Mouse (Mus musculus): ENCODE results near the gene Fndc3b. TPM values are rescaled to one million over a fixed set of nuclear protein-coding genes. Genes with fewer than 3 reads are reported as not detected.

Gene Fndc3b
- total RNA-seq, 4 experiments from 2014 or later, result 9.2 to 12.6 (median 11.2) TPM

DNA sequence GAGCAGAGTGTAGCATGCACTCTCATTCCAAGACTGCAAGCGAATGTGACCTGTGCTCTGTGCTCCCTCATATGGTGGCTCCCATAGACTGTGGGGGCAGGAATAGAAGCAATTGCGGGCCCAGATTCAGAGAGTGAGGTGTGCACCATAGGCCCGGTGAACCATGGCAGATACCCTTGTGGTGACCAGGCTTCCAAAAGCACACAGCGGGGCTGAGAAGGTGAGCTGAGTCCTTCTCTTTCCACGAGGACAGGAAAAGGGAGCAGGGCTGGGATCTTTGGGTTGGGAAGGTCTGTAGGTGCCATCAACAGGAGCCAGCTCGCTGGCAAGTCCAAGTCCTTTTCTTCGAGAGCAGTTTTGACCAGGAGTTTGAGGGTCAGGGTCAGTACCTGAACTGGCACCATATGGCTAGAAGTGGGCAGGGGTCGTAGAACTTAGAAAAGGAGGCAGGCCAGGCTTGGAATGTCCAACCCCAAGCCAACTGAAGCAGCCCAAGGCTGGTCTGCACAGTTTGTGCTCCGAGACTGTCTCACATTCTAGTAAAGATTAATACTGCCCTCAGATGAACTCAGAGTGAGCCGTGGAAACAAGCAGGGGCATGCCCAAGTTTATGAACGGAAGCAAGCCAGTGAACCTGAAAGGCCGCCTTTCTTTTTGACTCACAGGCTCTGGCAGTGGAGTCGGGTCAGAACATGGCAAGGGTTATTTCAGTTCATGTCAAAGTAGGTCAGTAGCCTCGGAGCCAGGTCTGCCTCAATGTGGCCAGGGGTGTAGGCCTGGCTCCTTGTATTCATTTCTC lies 237.1 kb downstream of the Fndc3b start:
- DNase-seq (ENCODE audit: low spot score in 2 of 2), result peak in 1 of 2 experiments; percentile 22

DNA sequence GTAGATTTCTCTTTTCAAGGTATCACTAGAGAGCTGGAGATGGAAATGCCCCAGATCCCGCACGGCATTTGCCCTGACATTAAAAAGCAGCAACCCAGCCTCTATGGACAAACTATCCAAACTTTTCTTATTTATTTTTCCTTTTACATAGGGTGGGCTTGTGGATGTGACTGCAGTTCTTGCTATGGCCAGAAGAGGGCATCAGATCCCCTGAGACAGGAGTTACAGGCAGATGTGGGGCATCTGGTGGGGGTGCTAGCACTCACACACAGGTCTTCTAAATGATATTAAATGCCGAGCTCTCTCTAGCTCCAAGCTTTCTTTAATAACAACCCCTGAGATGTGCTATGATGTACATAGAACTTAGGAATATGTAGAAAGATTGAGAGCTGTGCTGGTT lies 238.3 kb downstream of the Fndc3b start:
- no peak for DNase-seq (ENCODE audit: low spot score in 2 of 2)

DNA sequence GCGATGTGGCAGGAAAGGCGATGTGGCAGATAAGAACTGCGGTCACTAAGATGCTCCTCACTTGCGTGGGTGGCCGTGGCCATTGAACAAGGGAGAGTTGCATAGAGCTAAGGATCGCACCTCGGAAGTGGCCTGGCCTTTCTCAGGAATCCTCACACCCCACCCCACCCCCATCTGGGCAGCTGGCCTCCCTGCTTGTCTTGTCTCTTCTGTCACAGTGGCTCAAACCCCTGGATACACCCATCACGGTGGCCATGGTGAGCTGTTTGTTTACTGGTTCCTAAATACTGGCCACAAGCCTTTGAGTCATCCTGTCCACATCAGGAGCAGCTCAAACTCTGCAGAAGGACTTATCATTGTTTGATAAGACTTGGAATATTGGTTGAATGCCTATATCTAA lies 240.3 kb downstream of the Fndc3b start:
- DNase-seq (ENCODE audit: low spot score in 2 of 2), result no peak

DNA sequence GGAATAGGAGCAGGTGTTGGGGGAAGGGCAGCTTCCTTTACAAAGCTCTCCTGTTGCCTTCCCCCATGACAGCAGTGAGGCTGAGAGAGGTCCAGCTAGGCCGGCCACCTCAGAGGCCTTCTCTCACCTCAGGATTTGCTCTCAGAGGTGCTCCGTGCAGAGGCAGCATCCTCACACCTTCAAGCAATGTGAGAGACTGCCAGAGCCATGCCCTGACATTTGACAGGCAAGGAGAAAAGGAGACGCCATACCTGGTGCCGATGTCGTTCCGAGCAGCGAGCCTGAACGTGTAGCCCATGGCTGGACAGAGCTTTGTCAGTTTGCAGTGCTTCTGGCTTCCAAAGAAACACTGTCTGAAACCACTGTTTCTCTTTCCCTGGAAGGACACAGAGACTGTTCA lies 241.1 kb downstream of the Fndc3b start:
- no peak for DNase-seq (ENCODE audit: low spot score in 2 of 2)

DNA sequence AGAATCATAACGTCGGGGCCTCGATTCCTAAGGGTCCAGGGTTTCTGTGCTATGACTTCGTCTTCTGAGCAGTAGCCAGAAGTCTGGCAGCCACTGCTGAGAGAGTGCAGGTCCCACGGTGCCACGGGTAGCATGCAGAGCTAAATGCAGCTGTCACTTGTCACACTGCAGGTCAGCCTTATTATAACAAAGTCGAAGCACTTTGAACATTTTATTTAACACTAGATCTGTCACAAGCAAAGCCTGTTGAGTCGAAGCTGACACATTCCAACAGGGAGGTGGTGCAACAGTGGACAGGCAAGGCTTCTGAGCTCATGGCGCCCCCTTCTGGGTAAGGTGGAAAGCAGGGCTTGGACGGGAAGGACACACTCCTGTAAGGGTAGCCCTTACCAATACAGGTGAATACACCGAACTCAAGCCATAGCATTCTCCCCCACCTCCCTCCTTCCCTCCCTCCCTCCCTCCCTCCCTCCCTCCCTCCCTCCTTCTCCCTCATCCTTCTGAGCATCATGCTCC lies 243.5 kb downstream of the Fndc3b start:
- DNase-seq (ENCODE audit: low spot score in 2 of 2), result no peak

DNA sequence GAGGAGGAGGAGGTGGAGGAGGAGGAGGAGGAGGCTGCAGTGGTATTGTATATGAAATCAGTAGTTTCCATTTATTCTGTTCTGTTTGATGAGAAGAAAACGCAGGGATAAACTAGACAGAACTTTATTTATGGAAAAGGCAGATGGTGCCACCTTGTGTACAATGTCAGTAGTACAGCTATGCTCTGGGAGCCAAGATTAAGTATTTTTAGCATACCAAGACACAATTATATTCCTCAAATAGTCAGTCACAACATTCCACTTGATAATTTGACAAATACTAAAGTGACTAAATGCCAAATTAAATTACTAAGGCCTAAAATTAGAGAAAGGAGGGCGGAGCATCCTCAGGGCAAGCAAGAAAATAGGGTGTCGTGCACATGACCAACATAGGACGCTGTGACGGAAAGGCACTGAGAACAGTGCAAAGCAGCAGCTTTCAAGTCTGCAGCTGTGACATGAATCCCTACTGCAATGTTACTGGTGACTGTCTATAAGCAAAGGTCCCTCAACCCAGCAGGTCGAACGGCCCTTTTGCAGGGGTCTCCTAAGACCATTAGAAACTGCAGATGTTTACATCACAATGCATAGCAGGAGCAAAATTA lies 244.7 kb downstream of the Fndc3b start:
- no peak for DNase-seq (ENCODE audit: low spot score in 2 of 2)

DNA sequence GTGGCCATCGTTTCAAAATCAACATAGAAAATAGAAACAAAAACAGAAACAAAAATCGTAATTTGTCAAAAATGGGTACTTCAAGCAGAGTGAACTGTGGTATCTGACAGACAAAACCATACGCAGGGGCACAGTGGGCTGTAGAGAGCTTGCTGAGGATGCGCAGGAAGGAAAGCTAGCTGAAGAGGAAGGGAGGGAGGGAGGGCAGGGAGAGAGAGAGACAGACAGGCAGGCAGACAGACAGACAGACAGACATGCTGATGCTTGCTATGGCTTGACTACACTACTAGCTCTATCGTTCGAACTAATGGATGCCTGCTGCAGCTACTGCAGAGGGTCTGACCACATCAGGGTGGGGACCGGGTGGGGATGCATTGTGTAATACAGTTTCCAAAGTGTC lies 247.7 kb downstream of the Fndc3b start:
- no peak for DNase-seq (ENCODE audit: low spot score in 2 of 2)

DNA sequence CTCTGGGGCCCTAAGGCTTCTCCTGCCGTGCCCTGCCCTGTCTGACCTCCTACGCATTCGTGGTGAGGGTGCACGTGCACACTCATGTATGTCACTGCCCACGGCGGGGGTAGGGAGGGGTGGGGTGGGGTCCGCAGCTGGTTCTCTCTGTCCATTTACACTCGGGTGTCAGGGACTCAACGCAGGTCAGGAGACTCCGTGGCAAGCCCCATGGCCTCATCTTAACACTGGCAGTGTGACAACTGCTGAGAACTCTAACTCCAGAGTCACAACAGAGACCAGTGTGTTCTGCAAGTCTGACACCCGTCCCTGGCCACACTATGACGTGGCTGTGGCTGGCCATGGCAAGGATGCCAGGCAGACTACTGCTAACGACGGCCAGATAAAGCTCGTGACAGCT lies 248.2 kb downstream of the Fndc3b start:
- no peak for DNase-seq (ENCODE audit: low spot score in 2 of 2)

DNA sequence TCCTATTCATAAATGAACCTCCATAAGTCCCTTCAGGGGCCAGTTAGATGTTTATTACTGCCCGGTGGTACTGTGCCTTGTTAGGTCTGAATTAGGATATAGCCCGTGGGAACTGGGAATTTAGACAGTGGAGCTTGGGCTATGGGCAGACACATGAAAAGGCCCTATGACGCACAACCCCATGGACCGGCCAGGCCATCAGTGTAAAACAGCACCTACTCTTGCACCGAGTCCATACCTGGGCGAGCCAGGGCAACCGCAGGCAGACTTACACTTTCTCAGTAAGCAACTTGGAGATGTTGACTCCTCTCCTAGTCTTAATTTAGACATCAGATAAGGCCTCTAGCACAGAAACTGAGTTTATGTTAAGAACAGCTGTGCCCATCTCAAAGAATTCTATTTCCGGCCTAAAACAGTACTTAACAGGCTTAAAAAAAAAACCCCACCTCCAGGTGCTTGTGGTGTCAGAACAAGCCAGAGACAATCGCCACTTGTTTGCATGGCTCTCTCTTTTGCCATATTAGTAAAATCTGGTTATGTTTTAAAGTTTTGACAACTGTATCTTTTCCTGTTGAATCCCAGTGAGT lies 248.7 kb downstream of the Fndc3b start:
- no peak for DNase-seq (ENCODE audit: low spot score in 2 of 2)

DNA sequence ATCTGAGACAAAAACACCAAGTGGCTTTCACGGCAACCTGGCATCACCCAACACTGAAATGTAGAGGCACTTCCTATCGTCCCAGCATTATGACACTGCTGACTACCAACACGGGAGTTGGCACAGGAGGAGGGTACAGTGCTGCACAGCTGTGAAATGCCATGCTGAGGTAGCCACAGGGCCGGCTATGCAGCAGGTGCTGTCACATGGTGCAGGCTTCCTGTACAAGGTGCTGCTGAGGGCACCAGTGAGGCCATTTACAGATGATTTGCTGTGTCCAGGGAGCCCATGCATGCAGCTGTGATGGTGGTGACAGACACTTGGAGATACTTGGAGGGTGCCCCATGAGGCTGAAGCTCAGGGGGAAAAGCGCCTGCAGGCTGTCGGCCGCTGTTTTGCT lies 249.2 kb downstream of the Fndc3b start:
- no peak for DNase-seq (ENCODE audit: low spot score in 2 of 2)

DNA sequence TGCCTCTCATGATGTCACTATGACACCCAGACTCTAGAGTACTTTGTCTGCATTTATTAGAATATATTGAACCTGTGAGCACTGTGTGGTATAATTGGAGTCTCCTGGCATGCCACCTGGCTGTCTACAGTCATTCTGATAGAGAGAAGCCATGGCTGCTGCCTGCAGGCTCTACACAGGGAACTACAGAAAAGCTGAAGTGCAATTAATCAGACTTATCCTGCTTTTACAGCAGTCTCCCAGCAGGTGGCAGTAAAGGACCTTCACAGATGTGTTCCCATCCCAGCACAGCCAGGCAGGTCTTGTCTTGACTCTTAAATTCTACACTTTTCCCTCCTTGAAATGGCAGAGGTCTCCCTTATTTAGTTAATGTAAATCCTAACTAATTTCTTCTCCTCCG lies 250.1 kb downstream of the Fndc3b start:
- DNase-seq (ENCODE audit: low spot score in 2 of 2), result peak; percentile 44 to 54

DNA sequence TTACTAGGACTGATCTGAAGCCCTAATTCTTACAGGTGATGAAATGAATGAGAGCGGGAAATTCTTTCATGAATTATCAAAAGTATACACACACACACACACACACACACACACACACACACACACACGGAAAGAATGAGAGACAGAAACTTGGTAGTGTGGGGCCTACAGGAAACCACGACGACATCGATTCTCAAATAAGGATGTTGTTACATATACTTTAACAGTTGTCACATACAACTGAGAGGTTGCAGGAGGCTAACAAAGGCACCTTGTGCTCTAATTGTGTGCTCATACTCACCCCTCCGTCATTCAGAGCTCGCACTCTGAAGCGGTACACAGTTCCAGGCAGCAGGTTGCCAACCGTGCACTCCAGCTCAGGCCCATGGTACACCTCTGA lies 252.7 kb downstream of the Fndc3b start:
- DNase-seq (ENCODE audit: low spot score in 2 of 2), result no peak

DNA sequence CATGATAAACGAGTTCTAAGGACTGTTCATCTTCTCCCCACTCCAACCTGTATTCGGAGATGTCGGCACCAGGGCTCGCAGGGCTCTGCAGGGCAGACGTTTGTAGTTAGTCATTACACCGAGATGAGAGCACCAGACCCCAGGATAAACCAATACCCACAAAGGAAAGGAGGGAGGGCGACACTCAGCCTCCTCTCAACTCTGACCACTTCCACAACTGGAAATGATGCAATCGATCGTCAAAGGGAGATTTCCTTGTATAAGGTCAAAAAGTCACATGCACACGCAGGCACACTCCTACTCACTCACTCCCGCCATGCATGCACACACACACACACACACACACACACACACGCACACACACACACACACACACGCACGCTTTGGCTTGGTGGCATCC lies 254.6 kb downstream of the Fndc3b start:
- DNase-seq (ENCODE audit: low spot score in 2 of 2), result no peak

DNA sequence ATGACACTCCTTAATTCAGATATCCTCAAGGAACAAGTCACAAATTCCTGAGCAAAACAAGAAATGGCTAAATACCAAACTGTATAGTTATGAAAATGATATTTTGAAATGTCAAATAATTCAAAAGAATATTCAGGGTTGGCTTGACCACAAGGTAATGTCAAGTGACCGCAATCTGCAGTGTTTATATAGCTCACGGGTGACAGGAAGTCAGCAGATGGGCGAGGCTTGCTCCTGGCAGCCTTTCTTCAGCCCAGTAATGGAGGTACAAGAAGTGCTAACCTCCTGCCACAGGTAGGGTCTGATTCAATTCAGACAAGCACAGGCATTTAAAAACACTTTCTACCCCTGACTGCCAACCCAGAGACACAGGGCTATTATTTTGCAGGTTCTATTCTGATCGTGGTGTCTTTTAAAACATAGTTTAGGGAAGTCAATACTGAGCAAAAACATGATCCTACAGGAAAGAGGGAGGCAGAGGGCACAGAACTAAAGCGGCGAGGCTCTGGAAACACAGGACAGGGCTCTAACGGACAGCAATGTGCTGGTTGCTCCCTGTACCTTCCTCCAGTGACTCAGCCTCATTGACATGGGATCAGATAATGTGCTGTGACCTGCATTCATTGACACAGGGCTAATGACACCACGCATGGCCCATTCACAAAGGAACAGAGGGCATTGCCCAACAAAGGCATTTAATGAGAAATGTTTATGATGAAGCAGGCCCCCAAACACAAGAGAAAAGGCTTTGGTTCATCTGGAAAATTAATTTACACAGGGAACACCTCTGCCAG lies 256.5 kb downstream of the Fndc3b start:
- no peak for DNase-seq (ENCODE audit: low spot score in 2 of 2)

DNA sequence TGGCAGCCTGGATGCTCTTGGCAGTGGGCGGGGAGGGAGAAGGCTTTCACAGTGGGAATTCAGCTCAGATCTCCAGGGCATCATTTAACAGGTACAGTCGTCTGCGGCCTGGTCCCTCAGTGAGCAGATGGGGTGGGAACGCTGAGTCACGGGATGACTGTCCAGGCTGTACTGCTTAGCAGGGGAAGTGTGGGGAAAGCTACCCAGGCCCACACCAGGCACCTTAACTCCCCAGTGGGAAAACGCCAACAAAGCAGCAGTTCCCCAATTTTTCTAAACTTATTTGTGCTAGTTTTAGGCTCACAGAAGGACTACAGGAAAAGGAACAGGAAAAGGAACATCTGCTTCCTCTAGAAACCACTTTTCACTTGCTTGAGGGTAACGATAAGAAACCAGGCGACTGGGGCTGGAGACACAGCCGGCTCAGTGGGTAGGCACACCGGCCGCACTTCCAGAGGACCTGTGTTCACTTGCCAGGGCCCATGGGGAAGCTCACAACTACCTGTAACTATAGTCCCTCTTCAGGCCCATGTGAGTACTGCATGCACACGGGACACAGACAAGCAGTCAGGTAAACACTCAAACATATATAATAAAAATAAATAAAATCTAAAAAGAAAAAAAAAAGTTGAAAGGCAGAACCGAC lies 257.5 kb downstream of the Fndc3b start:
- DNase-seq (ENCODE audit: low spot score in 2 of 2), result no peak

DNA sequence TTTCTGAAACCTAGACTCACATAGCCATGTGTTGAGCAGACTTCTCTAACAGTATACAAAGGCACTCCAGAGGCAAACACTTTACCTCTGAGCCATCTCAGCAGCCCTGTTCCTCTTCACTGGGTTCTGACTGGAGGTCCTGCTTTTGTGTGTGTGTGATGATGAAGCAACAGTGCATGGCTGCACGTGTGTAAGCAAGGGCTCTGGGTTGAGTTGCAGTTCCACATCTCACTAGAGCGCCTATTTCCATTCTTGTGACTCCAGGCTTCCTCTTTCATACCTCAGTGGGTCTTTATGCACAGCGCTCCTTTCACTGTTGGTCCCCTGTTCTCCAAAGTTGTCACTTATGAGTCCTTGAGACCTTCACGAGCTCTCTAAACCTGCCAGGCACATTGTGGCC lies 261.7 kb downstream of the Fndc3b start:
- no peak for DNase-seq (ENCODE audit: low spot score in 2 of 2)

DNA sequence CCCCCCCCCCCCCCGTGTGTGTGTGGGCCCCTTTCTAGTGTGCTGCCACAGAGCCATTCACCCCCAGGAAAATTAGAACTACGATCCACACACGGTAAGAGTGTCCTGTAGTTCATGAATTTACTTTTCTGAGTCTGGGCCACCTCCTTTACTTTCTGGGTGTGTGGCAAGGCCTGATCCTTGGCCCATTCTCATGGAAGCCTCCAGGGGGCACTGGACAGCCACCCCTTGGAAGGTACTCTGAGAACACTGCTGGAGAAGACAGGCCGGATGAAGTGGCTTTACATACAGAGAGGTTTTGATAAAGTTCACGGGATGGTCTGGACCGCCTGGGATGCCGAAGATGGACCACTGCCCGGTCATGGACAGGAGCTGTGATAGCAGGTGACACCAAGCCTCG lies 262.7 kb downstream of the Fndc3b start:
- DNase-seq (ENCODE audit: low spot score in 2 of 2), result no peak

DNA sequence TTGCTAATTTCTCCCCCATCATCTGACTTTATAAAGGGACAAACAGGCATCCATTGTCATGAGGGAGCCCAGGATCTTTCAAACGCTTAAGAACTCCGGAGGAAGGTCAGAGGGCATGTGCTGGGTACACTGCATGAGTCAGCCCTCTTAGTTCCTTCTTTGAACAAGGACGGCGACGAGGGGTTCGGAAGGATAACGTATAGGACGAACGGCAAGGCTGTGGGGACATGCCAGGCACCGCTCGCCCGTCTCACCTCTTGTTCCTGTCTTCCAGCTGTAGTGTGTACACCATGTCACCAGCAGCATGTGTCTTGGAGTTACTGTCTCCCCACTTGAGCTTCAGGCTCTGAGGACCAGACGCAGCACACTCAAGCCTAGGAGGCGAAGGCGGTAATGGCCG lies 271.4 kb downstream of the Fndc3b start:
- no peak for DNase-seq (ENCODE audit: low spot score in 2 of 2)

DNA sequence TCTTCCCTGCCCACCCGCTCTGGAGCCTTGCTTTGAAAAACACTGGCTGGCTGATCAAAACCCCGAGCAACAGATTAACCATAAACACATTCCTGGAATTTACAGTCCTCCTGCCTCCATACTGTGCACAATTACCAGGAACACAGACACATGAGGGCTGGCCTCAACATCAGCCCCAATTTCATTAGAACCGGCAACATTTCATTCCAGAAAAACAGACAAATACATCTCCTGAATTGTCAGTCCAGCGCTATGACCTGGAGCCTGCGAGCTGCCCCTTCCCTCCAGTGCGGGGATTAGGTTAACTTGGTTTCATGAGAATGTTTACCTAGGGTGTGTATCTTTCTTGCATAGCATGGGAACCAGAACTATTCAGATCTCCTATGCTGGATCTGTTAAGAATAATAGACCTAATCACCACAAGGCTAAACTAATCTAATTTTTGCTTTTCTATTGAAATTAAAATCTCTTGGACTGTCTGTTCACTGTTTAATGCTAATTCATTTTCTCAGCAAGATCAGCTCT lies 275.9 kb downstream of the Fndc3b start:
- no peak for DNase-seq (ENCODE audit: low spot score in 2 of 2)

DNA sequence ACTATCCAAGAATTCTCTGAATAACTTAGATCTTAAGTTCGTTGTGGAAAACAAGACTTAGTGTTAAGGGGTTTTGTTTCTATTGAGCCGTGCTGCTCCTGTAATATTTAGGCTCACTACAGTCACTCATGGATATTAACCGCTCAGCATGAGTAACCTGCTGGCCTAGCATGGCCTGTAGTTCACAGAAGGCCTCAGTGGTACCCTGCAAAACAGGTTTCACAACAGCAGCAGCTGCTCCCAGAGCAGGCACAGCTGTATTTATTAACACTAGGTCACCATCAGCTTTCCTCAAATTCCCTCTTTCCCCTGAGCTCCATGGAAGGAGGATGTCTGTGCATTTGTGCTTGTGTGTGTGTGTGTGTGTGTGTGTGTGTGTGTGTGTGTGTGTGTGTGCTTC lies 278.1 kb downstream of the Fndc3b start:
- DNase-seq (ENCODE audit: low spot score in 2 of 2), result no peak

DNA sequence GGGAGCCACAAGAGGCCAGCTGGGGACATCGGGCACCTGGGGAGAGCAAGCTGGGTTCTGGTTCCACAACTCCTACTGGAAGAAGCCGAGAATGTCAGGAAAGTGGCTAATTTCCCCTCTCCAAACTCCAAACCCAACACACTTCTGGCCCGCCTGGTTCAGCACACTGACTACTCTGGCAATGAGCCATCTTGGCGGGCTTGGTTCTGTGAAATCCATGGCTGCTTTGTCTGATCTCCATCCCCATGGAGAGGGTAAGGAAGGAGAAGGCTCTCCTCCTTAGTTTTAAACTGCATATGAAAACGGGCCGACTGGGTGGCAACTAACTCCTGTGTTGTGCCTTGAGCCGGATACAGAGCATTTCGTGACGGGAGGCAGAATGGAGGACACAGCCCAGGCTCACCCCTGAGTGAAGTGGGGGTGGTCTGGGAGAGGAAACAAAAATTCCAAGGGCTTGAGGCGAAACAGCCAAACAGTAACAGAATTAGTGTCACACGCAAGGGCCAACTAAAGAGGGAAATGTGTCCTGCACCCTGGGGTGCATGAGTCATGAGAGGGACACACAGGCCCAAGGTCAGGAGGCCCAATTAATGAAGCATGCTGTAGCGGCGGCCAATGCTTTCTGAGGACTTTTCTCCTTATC lies 280.4 kb downstream of the Fndc3b start:
- peak; percentile 15 to 21 for DNase-seq (ENCODE audit: low spot score in 2 of 2)

Data from gastrocnemius, adult 8-10 months (tissue).